ENCODE assay signal across 20 mouse cellular contexts in genomic region chr7:128667788-128668187, GRCm38 (mm10). TPM values are rescaled to one million over a fixed set of nuclear protein-coding genes. Genes with fewer than 3 reads are reported as not detected.
DNase-seq lines count a peak whose midpoint lies in the region; ATAC-seq and TF ChIP-seq lines count a peak whose summit lies in the region.
"Had no signal": no experiment of that assay in that cellular context is flagged by ENCODE, and none has a peak within 500 bp of the region (broad histone marks: within the 10 kb centered on the region; RNA-seq: fewer than 3 reads in every experiment).

No protein-coding gene starts in this region.

- no peaks in the 10 kb centered on the region for H3K36me3 ChIP-seq in forebrain, embryonic 14.5 days (ENCODE audit: control insufficient read depth, insufficient read depth, low read length)
- H3K36me3 ChIP-seq in forebrain, embryonic 11.5 days (ENCODE audit: control insufficient read depth, insufficient read depth, low read length), result no peaks in the 10 kb centered on the region; the same call in 1 of the 2 replicates
- H3K36me3 ChIP-seq in liver, embryonic 12.5 days, result peaks cover 37% of the 10 kb centered on the region
- 0 out of 2 replicates have a peak, but pooled peaks cover 2% of the 10 kb centered on the region for H3K36me3 ChIP-seq in forebrain, embryonic 16.5 days (ENCODE audit: control insufficient read depth, insufficient read depth)
- H3K36me3 ChIP-seq: neural tube, embryonic 12.5 days had no signal

- no peak for ATAC-seq in forebrain, embryonic 14.5 days
- no peak for ATAC-seq in forebrain, embryonic 11.5 days (replicated peaks; ENCODE audit: low FRiP score)
- ATAC-seq in liver, embryonic 12.5 days, result peak; percentile 41
- ATAC-seq in forebrain, embryonic 16.5 days, result no peak
- ATAC-seq: intestine, postnatal 0 days had no signal

- H3K9ac ChIP-seq in forebrain, embryonic 14.5 days (ENCODE audit: low read length), result no peak overlapping the region
- no peak overlapping the region for H3K9ac ChIP-seq in forebrain, embryonic 11.5 days (ENCODE audit: low read length)
- no peak overlapping the region for H3K9ac ChIP-seq in liver, embryonic 12.5 days
- no peak overlapping the region for H3K9ac ChIP-seq in forebrain, embryonic 16.5 days (replicated peaks; ENCODE audit: low read depth, low read length)
- H3K9ac ChIP-seq: embryonic facial prominence, embryonic 15.5 days; neural tube, embryonic 12.5 days had no signal

- H3K4me3 ChIP-seq in forebrain, embryonic 14.5 days (ENCODE audit: low read depth, low read length), result no peak overlapping the region
- H3K4me3 ChIP-seq in forebrain, embryonic 11.5 days (ENCODE audit: low read depth, low read length), result no peak overlapping the region
- H3K4me3 ChIP-seq in liver, embryonic 12.5 days, result no peak overlapping the region
- H3K4me3 ChIP-seq in forebrain, embryonic 16.5 days (replicated peaks; ENCODE audit: low read length), result no peak overlapping the region
- H3K4me3 ChIP-seq in olfactory bulb, adult 2 months (ENCODE audit: insufficient read depth, low read depth, low read length), result no peak overlapping the region
- H3K4me3 ChIP-seq: embryonic facial prominence, embryonic 15.5 days; neural tube, embryonic 12.5 days had no signal

- peak; percentile 29 for DNase-seq in forebrain, embryonic 14.5 days (ENCODE audit: low spot score)
- DNase-seq in forebrain, embryonic 11.5 days (ENCODE audit: low spot score), result no peak
- no peak for DNase-seq in liver
- DNase-seq in adrenal gland, postnatal 36 days, result no peak
- DNase-seq: adrenal gland, postnatal 14 days; cerebellum, adult 9-11 months; embryo, embryonic 11 days; gastrocnemius, postnatal 10 days; heart, adult 18-20 months; heart, postnatal 4 days; lung, adult 2 months; thymus, postnatal 36 days had no signal

- WGBS in forebrain, embryonic 14.5 days, result 48% methylated on average over 5 of the region's 5 CpGs
- WGBS in forebrain, embryonic 11.5 days, result 66% methylated on average over 5 of the region's 5 CpGs
- 41% methylated on average over 5 of the region's 5 CpGs for WGBS in liver, embryonic 12.5 days (ENCODE audit: insufficient replicate concordance)
- WGBS in forebrain, embryonic 16.5 days, result 47% methylated on average over 5 of the region's 5 CpGs
- WGBS in olfactory bulb, adult 2 months, result 47% methylated on average over 5 of the region's 5 CpGs

- no peak overlapping the region for H3K4me2 ChIP-seq in forebrain, embryonic 14.5 days (ENCODE audit: low read length)
- H3K4me2 ChIP-seq in forebrain, embryonic 11.5 days (ENCODE audit: low read depth, low read length, severe bottlenecking), result no peak overlapping the region
- peak overlapping the region; percentile 16; the same call in 1 of the 2 replicates for H3K4me2 ChIP-seq in liver, embryonic 12.5 days
- H3K4me2 ChIP-seq in forebrain, embryonic 16.5 days (ENCODE audit: low read length), result no peak overlapping the region
- H3K4me2 ChIP-seq: embryonic facial prominence, embryonic 15.5 days; neural tube, embryonic 12.5 days had no signal

- no peaks in the 10 kb centered on the region for H3K27me3 ChIP-seq in forebrain, embryonic 14.5 days (replicated peaks; ENCODE audit: control insufficient read depth, insufficient read depth, low read length)
- no peaks in the 10 kb centered on the region for H3K27me3 ChIP-seq in forebrain, embryonic 11.5 days (ENCODE audit: control insufficient read depth, insufficient read depth, low read length)
- no peaks in the 10 kb centered on the region for H3K27me3 ChIP-seq in liver, embryonic 12.5 days (replicated peaks)
- no peaks in the 10 kb centered on the region for H3K27me3 ChIP-seq in forebrain, embryonic 16.5 days (replicated peaks; ENCODE audit: control insufficient read depth, insufficient read depth, low read length)
- H3K27me3 ChIP-seq: CH12.LX; embryonic facial prominence, embryonic 15.5 days; neural tube, embryonic 12.5 days had no signal

- peak overlapping the region; percentile 23; the same call in 1 of the 2 replicates for H3K27ac ChIP-seq in forebrain, embryonic 14.5 days (ENCODE audit: low read depth, low read length)
- no peak overlapping the region for H3K27ac ChIP-seq in forebrain, embryonic 11.5 days (ENCODE audit: low read depth, low read length)
- H3K27ac ChIP-seq in liver, embryonic 12.5 days, result peak overlapping the region; percentile 36; the same call in 1 of the 2 replicates
- H3K27ac ChIP-seq in forebrain, embryonic 16.5 days (ENCODE audit: low read length), result peak overlapping the region; percentile 21; the same call in 1 of the 2 replicates
- 0 out of 2 replicates have a peak overlapping the region, but pooled peaks have one; percentile 38 for H3K27ac ChIP-seq in olfactory bulb, adult 2 months (ENCODE audit: insufficient read depth, low read depth, low read length)
- H3K27ac ChIP-seq: embryonic facial prominence, embryonic 15.5 days; macrophage; neural tube, embryonic 12.5 days had no signal

- TF ChIP-seq POLR2A in olfactory bulb, adult 2 months (IDR thresholded peaks at IDR 0.05; ENCODE audit: insufficient read depth, low read depth, low read length), result no peak

- H3K9me3 ChIP-seq in forebrain, embryonic 14.5 days (replicated peaks; ENCODE audit: control insufficient read depth, low read length), result no peaks in the 10 kb centered on the region
- H3K9me3 ChIP-seq in forebrain, embryonic 11.5 days (ENCODE audit: control insufficient read depth, low read length), result no peaks in the 10 kb centered on the region
- H3K9me3 ChIP-seq in liver, embryonic 12.5 days (replicated peaks), result no peaks in the 10 kb centered on the region
- H3K9me3 ChIP-seq in forebrain, embryonic 16.5 days (ENCODE audit: control insufficient read depth, low read length), result no peaks in the 10 kb centered on the region
- H3K9me3 ChIP-seq: embryonic facial prominence, embryonic 15.5 days; neural tube, embryonic 12.5 days had no signal

- TF ChIP-seq CTCF in olfactory bulb, adult 2 months (IDR thresholded peaks at IDR 0.05; ENCODE audit: insufficient read depth, low read depth, low read length), result no peak

- H3K4me1 ChIP-seq in forebrain, embryonic 14.5 days (ENCODE audit: control insufficient read depth, insufficient read depth, low read length), result peaks cover 7% of the 10 kb centered on the region; the same call in 1 of the 2 replicates
- peaks cover 10% of the 10 kb centered on the region for H3K4me1 ChIP-seq in forebrain, embryonic 11.5 days (replicated peaks; ENCODE audit: control insufficient read depth, insufficient read depth, low read length)
- H3K4me1 ChIP-seq in liver, embryonic 12.5 days, result peaks cover 60% of the 10 kb centered on the region
- H3K4me1 ChIP-seq in forebrain, embryonic 16.5 days (replicated peaks; ENCODE audit: control insufficient read depth, insufficient read depth, low read length), result peaks cover 13% of the 10 kb centered on the region
- peaks cover 9% of the 10 kb centered on the region for H3K4me1 ChIP-seq in olfactory bulb, adult 2 months (ENCODE audit: control insufficient read depth, insufficient read depth, low read length)

RNA-seq across cellular contexts. Expression of gene Inpp5f, which starts 56.7 kb away (rescaled TPM):
- 257 and 314 TPM in 2 replicates for polyA plus RNA-seq in forebrain, embryonic 14.5 days (2014; fragmentation: Nextera tagmentation; extraction: Ambion mirVana)
- polyA plus RNA-seq in forebrain, embryonic 11.5 days (2014; fragmentation: Nextera tagmentation; extraction: Ambion mirVana), result 97.4 and 98.4 TPM in 2 replicates
- 9.3 and 10.2 TPM in 2 replicates for polyA plus RNA-seq in liver, embryonic 12.5 days (2016; fragmentation: Nextera tagmentation; extraction: Ambion mirVana)
- polyA plus RNA-seq in forebrain, embryonic 16.5 days (2015; fragmentation: Nextera tagmentation; extraction: Ambion mirVana), result 322 and 366 TPM in 2 replicates
- polyA plus RNA-seq in olfactory bulb, adult 2 months (2012; ENCODE audit: insufficient read depth, insufficient read length, low replicate concordance, missing spikeins), result not detected in 2 replicates
- total RNA-seq in adrenal gland, postnatal 36 days (2021), result 10 to 100 TPM; 21.2 to 28.7 TPM
